Mouse (Mus musculus) heart, adult 2 months (tissue): Measurements from ENCODE around the gene Gramd1a. TPM values are rescaled to one million over a fixed set of nuclear protein-coding genes. Genes with fewer than 3 reads are reported as not detected.
A peak's percentile ranks its signal among the peaks of the same experiment; 100 is the strongest.

Experiments
- DNase-seq, 2 experiments: peaks; one replicate each; pipeline ENCODE4 v3.0.0; 2021
- H3K27ac ChIP-seq: fragments of 200-600 bp; 2 replicates; pipeline ENCODE4 v1.8.1; 2022
- H3K27me3 ChIP-seq: fragments of 200-500 bp; 2 replicates; pipeline ENCODE4 v1.6.1; 2012; ENCODE audit warnings: mild to moderate bottlenecking, low read length, inconsistent platforms, mixed read lengths; ENCODE audit not compliant: control insufficient read depth, insufficient read depth
- H3K36me3 ChIP-seq: fragments of 200-500 bp; 2 replicates; pipeline ENCODE4 v1.6.1; 2012; ENCODE audit warnings: low read length, inconsistent platforms; ENCODE audit not compliant: control insufficient read depth, insufficient read depth
- H3K4me1 ChIP-seq: fragments of 200-500 bp; 2 replicates; pipeline ENCODE4 v1.6.1; 2011; ENCODE audit warnings: low read length; ENCODE audit not compliant: control insufficient read depth, insufficient read depth
- H3K4me3 ChIP-seq: fragments of 200-600 bp; 2 replicates; pipeline ENCODE4 v1.8.1; 2022
- H3K79me2 ChIP-seq: fragments of 200-500 bp; replicated peaks from 2 replicates; pipeline ENCODE4 v1.6.1; 2012; ENCODE audit warnings: mild to moderate bottlenecking, inconsistent platforms, low read length, moderate library complexity, mixed read lengths; ENCODE audit not compliant: control insufficient read depth, insufficient read depth
- H3K9ac ChIP-seq: fragments of 200-500 bp; 2 replicates; pipeline ENCODE4 v1.6.1; 2012; ENCODE audit warnings: low read depth, mild to moderate bottlenecking, control low read depth, inconsistent platforms, low read length, mixed read lengths
- CTCF ChIP-seq: fragments of 200-600 bp; IDR thresholded peaks from 2 replicates; pipeline ENCODE4 v1.8.1; 2022; ENCODE audit warnings: antibody characterized with exemption, mild to moderate bottlenecking, moderate library complexity
- EP300 ChIP-seq: fragments of 200-500 bp; IDR thresholded peaks from 2 replicates; pipeline ENCODE4 v1.6.1; 2011; ENCODE audit warnings: low read depth, low read length, control low read depth; ENCODE audit not compliant: insufficient read depth
- POLR2A ChIP-seq: fragments of 200-500 bp; IDR thresholded peaks from 2 replicates; pipeline ENCODE4 v1.6.1; 2011; ENCODE audit warnings: mild to moderate bottlenecking, low read depth, low read length, control low read depth; ENCODE audit not compliant: insufficient read depth
- WGBS: fragments of 180-500 bp; shearing (Covaris S2); methylation state at CpG from one replicate; pipeline ENCODE4 v1.1.7; 2018; 5-methylcytosine and 5-hydroxymethylcytosine counted together
- intact Hi-C: fragments of 180-260 bp; cut with DNase I; formaldehyde crosslinking; loops from one replicate; pipeline ENCODE4 v1.15.1; 2025
- polyA plus RNA-seq: library from polyadenylated mRNA; depleted of rRNA; stranded (reverse); fragments of >200 nt; gene quantifications from 2 replicates; pipeline ENCODE4 v1.2.3, GENCODE M21; 2012
- total RNA-seq, 2 experiments: library from RNA; stranded (reverse); gene quantifications; 2 replicates each; pipeline ENCODE4 v1.2.3; 2021

Gramd1a gene
- total and polyA plus RNA-seq, 3 experiments: 27.9 to 64.3 (median 33.7) TPM

DNA sequence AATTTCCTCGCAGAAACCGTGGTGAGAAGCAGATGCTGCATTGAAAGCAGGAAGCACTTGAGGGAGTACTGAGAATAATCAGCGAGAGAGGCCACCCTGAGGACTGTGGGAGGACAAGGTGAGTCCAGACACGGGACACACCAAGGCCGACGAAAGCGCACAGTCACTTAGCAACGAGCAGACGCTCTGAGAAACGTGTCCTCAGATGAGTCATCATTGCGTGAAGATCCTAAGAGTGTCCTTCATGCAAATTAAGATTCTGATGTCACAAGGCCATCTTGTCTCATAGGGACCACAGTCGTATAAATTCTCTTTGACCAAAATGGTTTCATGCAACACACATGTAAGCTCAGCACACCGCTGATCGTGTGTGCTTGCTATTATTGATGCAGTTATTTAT is 54.9 kb downstream of the Gramd1a start:
- no peaks in the 10 kb centered on the region for H3K79me2 ChIP-seq
- no peak overlapping the region for H3K4me3 ChIP-seq
- no peak for TF ChIP-seq EP300
- TF ChIP-seq POLR2A: no peak
- no peak for TF ChIP-seq CTCF
- H3K27me3 ChIP-seq: no peaks in the 10 kb centered on the region; the same call in 1 of the 2 replicates
- H3K27ac ChIP-seq: no peak overlapping the region
- no peaks in the 10 kb centered on the region for H3K4me1 ChIP-seq
- DNase-seq: no peak
- intact Hi-C loops: no loop called here
- WGBS: 65% methylated on average over 14 of the region's 14 CpGs
- H3K36me3 ChIP-seq: no peaks in the 10 kb centered on the region
- H3K9ac ChIP-seq: no peak overlapping the region

- no peak for DNase-seq
- TF ChIP-seq POLR2A (no peak), CTCF (peak; percentile 35), EP300 (no peak)
Observed at GRCm38 (mm10) chr7:31099612-31099982, 56.1 kb downstream of the Gramd1a start.

GRCm38 (mm10) chr7:31098697-31099611 is 56.7 kb downstream of the Gramd1a start:
- H3K4me1 ChIP-seq: no peaks in the 10 kb centered on the region
- no peaks in the 10 kb centered on the region for H3K79me2 ChIP-seq
- no peaks in the 10 kb centered on the region; the same call in 1 of the 2 replicates for H3K27me3 ChIP-seq
- H3K36me3 ChIP-seq: no peaks in the 10 kb centered on the region
- WGBS: 76% methylated on average over 22 of the region's 22 CpGs
- H3K4me3 ChIP-seq: no peak overlapping the region
- DNase-seq: no peak
- no peak overlapping the region for H3K9ac ChIP-seq
- intact Hi-C loops: loop anchor here (5.0 kb wide), 2 partner anchors 107 to 142 kb away; partner anchors contain the start of gene Usf2
- TF ChIP-seq POLR2A (no peak), CTCF (peak; percentile 52), EP300 (no peak)
- H3K27ac ChIP-seq: no peak overlapping the region; the same call in 1 of the 2 replicates

More at GRCm38 (mm10) chr7:31099612-31099982, 56.1 kb downstream of the Gramd1a start:
- Histone ChIP-seq H3K79me2 (no peaks in the 10 kb centered on the region), H3K4me1 (no peaks in the 10 kb centered on the region), H3K4me3 (no peak overlapping the region), H3K27me3 (no peaks in the 10 kb centered on the region; the same call in 1 of the 2 replicates), H3K9ac (no peak overlapping the region), H3K36me3 (no peaks in the 10 kb centered on the region), H3K27ac (no peak overlapping the region)
- intact Hi-C loops: loop anchor here (5.0 kb wide), 2 partner anchors 107 to 142 kb away; partner anchors contain the start of gene Usf2
- WGBS: 89% methylated on average over 6 of the region's 6 CpGs

GRCm38 (mm10) chr7:31097583-31098248 is 58.0 kb downstream of the Gramd1a start:
- 0 out of 2 replicates have a peak, but pooled peaks have one; percentile 43 for TF ChIP-seq EP300
- TF ChIP-seq POLR2A: peak; percentile 40; the same call in 1 of the 2 replicates
- TF ChIP-seq CTCF: peak; percentile 93
- Histone ChIP-seq H3K79me2 (no peaks in the 10 kb centered on the region), H3K9ac (no peak overlapping the region), H3K27ac (peak overlapping the region; percentile 47), H3K27me3 (no peaks in the 10 kb centered on the region), H3K4me1 (no peaks in the 10 kb centered on the region), H3K4me3 (peak overlapping the region; percentile 24; the same call in 1 of the 2 replicates), H3K36me3 (no peaks in the 10 kb centered on the region)
- 52% methylated on average over 20 of the region's 20 CpGs for WGBS
- peak; percentile 91 for DNase-seq
- intact Hi-C loops: loop anchor here (1.0 to 5.0 kb wide), 4 partner anchors 19 to 140 kb away; partner anchors contain the start of genes Lgi4 and Usf2

GRCm38 (mm10) chr7:31096892-31097564 is 58.7 kb downstream of the Gramd1a start:
- H3K27ac ChIP-seq: no peak overlapping the region; the same call in 1 of the 2 replicates
- TF ChIP-seq CTCF (no peak), POLR2A (no peak), EP300 (no peak)

More at GRCm38 (mm10) chr7:31096892-31097564, 58.7 kb downstream of the Gramd1a start:
- no peak overlapping the region for H3K9ac ChIP-seq
- intact Hi-C loops: loop anchor here (1.0 to 5.0 kb wide), 4 partner anchors 18 to 140 kb away; partner anchors contain the start of genes Lgi4 and Usf2
- H3K4me1 ChIP-seq: no peaks in the 10 kb centered on the region
- H3K36me3 ChIP-seq: no peaks in the 10 kb centered on the region
- no peaks in the 10 kb centered on the region for H3K79me2 ChIP-seq
- no peak for DNase-seq
- H3K4me3 ChIP-seq: no peak overlapping the region
- 79% methylated on average over 9 of the region's 9 CpGs for WGBS
- H3K27me3 ChIP-seq: no peaks in the 10 kb centered on the region
